Mouse (Mus musculus) bone marrow macrophage, adult 2 months (primary cell): Measurements from ENCODE around the gene Cmtr1.

Source experiments
- CTCF ChIP-seq: IDR thresholded peaks from 2 replicates; pipeline ENCODE4 v1.5.1; 2012; ENCODE audit warnings: low read depth, mild to moderate bottlenecking, low read length, moderate library complexity
- POLR2A ChIP-seq: IDR thresholded peaks from 2 replicates; pipeline ENCODE4 v1.6.1; 2012; ENCODE audit warnings: mild to moderate bottlenecking, low read depth, low read length, borderline replicate concordance

- TF ChIP-seq CTCF, result no peak
- TF ChIP-seq POLR2A, result no peak
These were observed 36.9 kb upstream of the Cmtr1 start for GRCm38 (mm10) chr17:29623488-29623887.
